Mouse (Mus musculus) stomach, postnatal 0 days (tissue): ENCODE results near the gene Ndufb3. TPM values are rescaled to one million over a fixed set of nuclear protein-coding genes. Genes with fewer than 3 reads are reported as not detected.
A peak's percentile ranks its signal among the peaks of the same experiment; 100 is the strongest.

Experiments used
- ATAC-seq: fragments of 200-750 bp; cut with Nextera tagmentation; 2 replicates; pipeline ENCODE4 v1.8.0; 2017; ENCODE audit not compliant: low FRiP score, low TSS enrichment
- DNase-seq: peaks from one replicate; pipeline ENCODE4 v3.0.0-alpha.2; 2016; ENCODE audit warnings: low spot score
- H3K27ac ChIP-seq: fragments of 300-500 bp; sonication (generic); replicated peaks from 2 replicates; pipeline ENCODE4 v1.5.1; 2014; ENCODE audit warnings: mild to moderate bottlenecking, control low read depth
- H3K27me3 ChIP-seq: fragments of 300-500 bp; sonication (generic); 2 replicates; pipeline ENCODE4 v1.6.1; 2014; ENCODE audit warnings: low read length; ENCODE audit not compliant: control insufficient read depth, insufficient read depth
- H3K36me3 ChIP-seq: fragments of 300-500 bp; sonication (generic); 2 replicates; pipeline ENCODE4 v1.6.1; 2014; ENCODE audit warnings: low read length, mixed read lengths; ENCODE audit not compliant: control insufficient read depth, insufficient read depth
- H3K4me1 ChIP-seq: fragments of 300-500 bp; sonication (generic); replicated peaks from 2 replicates; pipeline ENCODE4 v1.6.1; 2014; ENCODE audit warnings: antibody characterized with exemption; ENCODE audit not compliant: control insufficient read depth, insufficient read depth
- H3K4me2 ChIP-seq: fragments of 300-500 bp; sonication (generic); replicated peaks from 2 replicates; pipeline ENCODE4 v1.6.1; 2014; ENCODE audit warnings: low read depth, mild to moderate bottlenecking, control low read depth, moderate library complexity
- H3K4me3 ChIP-seq: fragments of 300-500 bp; sonication (generic); 2 replicates; pipeline ENCODE4 v1.5.1; 2014; ENCODE audit warnings: low read depth, low read length, control low read depth
- H3K9ac ChIP-seq: fragments of 300-500 bp; sonication (generic); 2 replicates; pipeline ENCODE4 v1.6.1; 2014; ENCODE audit warnings: mild to moderate bottlenecking, low read length, control low read depth, mixed read lengths
- H3K9me3 ChIP-seq: fragments of 300-500 bp; sonication (generic); 2 replicates; pipeline ENCODE4 v1.6.1; 2016; ENCODE audit warnings: low read length; ENCODE audit not compliant: control insufficient read depth
- CTCF ChIP-seq: IDR thresholded peaks from 2 replicates; pipeline ENCODE4 v1.5.1; 2016; ENCODE audit warnings: antibody characterized with exemption, low read depth, mild to moderate bottlenecking, moderate library complexity
- EP300 ChIP-seq: optimal IDR thresholded peaks from 2 replicates; pipeline ENCODE3; 2016; ENCODE audit warnings: antibody characterized with exemption
- WGBS: fragments of 180-500 bp; shearing (Covaris S2); extraction: QIAGEN DNeasy Blood & Tissue Kit; methylation state at CpG from one replicate; pipeline ENCODE4 v1.1.7; 2014; 5-methylcytosine and 5-hydroxymethylcytosine counted together
- polyA plus RNA-seq: library from polyadenylated mRNA; unstranded; fragments of >200 nt; fragmentation: Nextera tagmentation; extraction: Ambion mirVana; gene quantifications from 2 replicates; pipeline ENCODE4 v1.2.1, GENCODE M21; 2015

Gene Ndufb3
- polyA plus RNA-seq, 1 experiment from 2014 or later: 217 TPM

DNA sequence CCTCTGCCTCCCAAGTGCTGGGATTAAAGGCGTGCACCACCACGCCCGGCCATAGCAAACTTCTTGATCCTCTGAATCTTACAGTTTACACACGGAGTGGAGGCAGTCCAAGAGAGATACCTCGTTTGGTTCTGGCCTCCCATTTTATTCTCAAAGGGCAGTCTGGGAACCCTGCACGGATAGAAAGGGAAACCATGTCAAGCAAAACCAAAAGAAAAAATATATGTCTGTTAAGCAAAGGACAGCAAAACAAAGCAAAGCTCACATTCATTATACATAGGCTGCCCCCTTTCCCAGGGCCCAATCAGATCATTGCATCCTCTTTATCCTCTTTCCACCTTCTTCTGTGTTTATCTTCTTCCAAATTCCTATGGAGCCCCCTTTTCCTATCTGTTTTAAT is 27.6 kb downstream of the Ndufb3 start:
- Histone ChIP-seq H3K4me3 (no peak overlapping the region), H3K9ac (no peak overlapping the region), H3K36me3 (no peaks in the 10 kb centered on the region), H3K27ac (no peak overlapping the region), H3K4me2 (no peak overlapping the region), H3K4me1 (no peaks in the 10 kb centered on the region), H3K9me3 (no peaks in the 10 kb centered on the region), H3K27me3 (no peaks in the 10 kb centered on the region)
- TF ChIP-seq CTCF (no peak), EP300 (no peak)
- no peak for DNase-seq
- no peak for ATAC-seq
- whole genome bisulfite sequencing: 45% methylated on average over 6 of the region's 6 CpGs

GRCm38 (mm10) chr1:58614424-58614823 is 28.2 kb downstream of the Ndufb3 start:
- Histone ChIP-seq H3K9ac (no peak overlapping the region), H3K4me3 (no peak overlapping the region), H3K27ac (peak overlapping the region; percentile 9; the same call in 1 of the 2 replicates), H3K4me2 (no peak overlapping the region), H3K9me3 (no peaks in the 10 kb centered on the region), H3K4me1 (no peaks in the 10 kb centered on the region), H3K27me3 (no peaks in the 10 kb centered on the region), H3K36me3 (no peaks in the 10 kb centered on the region)
- TF ChIP-seq CTCF (no peak), EP300 (peak; percentile 34)
- DNase-seq: no peak
- ATAC-seq: peak; percentile 42; the same call in 1 of the 2 replicates
- 41% methylated on average over 3 of the region's 3 CpGs for WGBS

DNA sequence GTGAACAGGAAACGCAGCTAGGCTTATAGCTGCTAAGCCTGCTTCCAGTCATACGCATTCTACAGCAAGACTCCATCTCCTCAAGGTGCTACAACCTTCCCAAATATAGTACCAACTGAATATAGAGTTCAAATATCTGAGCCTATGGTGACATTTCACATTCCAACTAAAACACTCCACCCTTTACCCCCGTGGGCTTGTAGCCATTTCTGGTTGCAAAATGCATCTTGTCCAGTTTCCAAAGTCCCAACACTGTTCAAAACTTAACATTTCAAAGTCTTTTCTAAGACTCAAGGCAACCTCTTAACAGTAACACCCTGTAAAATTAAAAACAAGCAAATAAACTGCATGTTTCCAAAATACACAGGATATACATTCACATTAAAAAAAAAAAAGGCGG is 29.0 kb downstream of the Ndufb3 start:
- no peaks in the 10 kb centered on the region for H3K27me3 ChIP-seq
- DNase-seq: no peak
- no peaks in the 10 kb centered on the region for H3K9me3 ChIP-seq
- no peaks in the 10 kb centered on the region for H3K36me3 ChIP-seq
- H3K4me3 ChIP-seq: no peak overlapping the region
- no peak for ATAC-seq
- no peak overlapping the region for H3K27ac ChIP-seq
- H3K9ac ChIP-seq: no peak overlapping the region
- H3K4me1 ChIP-seq: no peaks in the 10 kb centered on the region
- H3K4me2 ChIP-seq: no peak overlapping the region
- TF ChIP-seq EP300: no peak
- no peak for TF ChIP-seq CTCF
- 85% methylated on average over 4 of the region's 4 CpGs for WGBS

- Histone ChIP-seq H3K4me2 (no peak overlapping the region), H3K27me3 (no peaks in the 10 kb centered on the region), H3K4me1 (no peaks in the 10 kb centered on the region), H3K36me3 (no peaks in the 10 kb centered on the region), H3K4me3 (no peak overlapping the region), H3K9ac (no peak overlapping the region), H3K9me3 (no peaks in the 10 kb centered on the region), H3K27ac (no peak overlapping the region)
- 55% methylated on average over 3 of the region's 3 CpGs for WGBS
- ATAC-seq (no peak), DNase-seq (no peak)
- TF ChIP-seq CTCF: no peak
- no peak for TF ChIP-seq EP300
Measured at GRCm38 (mm10) chr1:58616176-58616575, 30.0 kb downstream of the Ndufb3 start.

DNA sequence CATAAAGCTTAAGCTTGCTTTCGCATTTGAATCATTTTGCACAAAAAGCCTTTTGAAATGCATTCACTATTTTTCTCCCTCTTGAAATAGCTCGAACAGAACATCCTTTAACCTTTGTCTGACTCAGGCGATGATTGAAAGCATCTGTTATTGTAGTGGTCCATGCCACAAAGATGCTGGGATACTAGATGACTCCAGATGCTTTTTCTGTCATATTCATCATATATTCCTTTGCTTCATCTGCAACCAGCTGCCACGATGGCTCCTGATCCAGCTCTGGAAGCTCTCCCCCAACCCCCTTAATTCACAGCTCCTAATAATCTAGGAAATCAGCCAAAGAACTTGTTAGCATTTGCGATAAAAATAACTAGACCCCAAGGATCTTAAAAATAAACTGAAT is 30.9 kb downstream of the Ndufb3 start:
- ATAC-seq: no peak
- TF ChIP-seq CTCF (no peak), EP300 (no peak)
- WGBS: 42% methylated on average over 5 of the region's 5 CpGs
- Histone ChIP-seq H3K36me3 (no peaks in the 10 kb centered on the region), H3K27me3 (no peaks in the 10 kb centered on the region), H3K27ac (no peak overlapping the region), H3K4me1 (no peaks in the 10 kb centered on the region), H3K9ac (no peak overlapping the region), H3K9me3 (no peaks in the 10 kb centered on the region), H3K4me2 (no peak overlapping the region), H3K4me3 (no peak overlapping the region)
- DNase-seq: no peak

DNA sequence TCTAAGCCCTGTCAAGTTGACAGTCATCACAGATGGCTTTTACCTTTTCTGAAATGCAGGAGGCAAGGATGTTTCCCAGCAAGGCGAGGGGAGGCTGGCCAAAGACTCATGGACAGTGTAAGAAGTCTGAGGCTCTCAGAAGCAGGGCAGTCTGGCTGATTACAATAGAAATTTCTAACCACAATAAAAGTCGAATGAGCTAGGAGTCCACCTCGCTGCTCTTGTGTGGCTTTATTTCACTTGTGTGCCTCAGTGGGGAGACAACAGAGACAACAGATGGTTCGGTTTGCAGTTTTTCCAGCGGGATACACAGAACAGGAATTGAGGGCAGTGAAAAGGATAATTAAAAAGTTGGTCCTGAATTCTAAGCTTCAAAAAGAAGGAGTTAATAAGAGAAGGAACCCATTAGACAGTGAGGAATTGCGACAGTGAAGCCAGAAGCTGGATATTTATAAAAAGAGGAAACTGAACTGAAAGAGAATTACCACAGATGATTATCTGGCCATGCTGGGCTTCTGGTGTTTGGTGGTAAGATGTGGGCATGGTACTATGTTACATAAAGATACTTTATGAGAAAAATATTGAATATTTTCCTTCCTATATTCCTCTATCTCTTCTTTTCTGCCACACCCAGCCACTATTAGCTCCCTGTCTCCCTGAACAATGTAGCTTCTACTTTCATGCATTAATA is 31.9 kb downstream of the Ndufb3 start:
- no peak overlapping the region for H3K9ac ChIP-seq
- ATAC-seq (no peak), DNase-seq (no peak)
- no peak overlapping the region for H3K4me3 ChIP-seq
- H3K4me2 ChIP-seq: no peak overlapping the region
- H3K9me3 ChIP-seq: no peaks in the 10 kb centered on the region
- H3K4me1 ChIP-seq: no peaks in the 10 kb centered on the region
- H3K27ac ChIP-seq: no peak overlapping the region
- no peak for TF ChIP-seq EP300
- no peak for TF ChIP-seq CTCF
- WGBS: 78% methylated on average over 6 of the region's 6 CpGs
- no peaks in the 10 kb centered on the region for H3K27me3 ChIP-seq
- H3K36me3 ChIP-seq: no peaks in the 10 kb centered on the region
